16 mouse cellular contexts compared by ENCODE assay signal in genomic region chr10:36835836-36836516, GRCm38 (mm10).
"Had no signal": no experiment of that assay in that cellular context is flagged by ENCODE, and none has a peak within 500 bp of the region (broad histone marks: within the 10 kb centered on the region; RNA-seq: fewer than 3 reads in every experiment).

No protein-coding gene starts in this region.

- H3K4me3 ChIP-seq: intestine, embryonic 15.5 days; left cerebral cortex, adult 2 months; limb, embryonic 10.5 days; liver, embryonic 15.5 days; midbrain, embryonic 15.5 days; neural tube, embryonic 13.5 days; stomach, embryonic 15.5 days had no signal

- H3K4me1 ChIP-seq: intestine, embryonic 15.5 days; limb, embryonic 10.5 days; liver, embryonic 15.5 days; midbrain, embryonic 15.5 days; stomach, embryonic 15.5 days had no signal

- H3K4me2 ChIP-seq: intestine, embryonic 15.5 days; liver, embryonic 11.5 days; liver, embryonic 15.5 days; midbrain, embryonic 11.5 days; midbrain, embryonic 15.5 days; neural tube, embryonic 13.5 days; stomach, embryonic 15.5 days had no signal

- ATAC-seq: intestine, embryonic 15.5 days; lung, postnatal 0 days; midbrain, embryonic 15.5 days had no signal

- H3K36me3 ChIP-seq: intestine, embryonic 15.5 days; limb, embryonic 10.5 days; liver, embryonic 15.5 days; midbrain, embryonic 15.5 days; neural tube, embryonic 13.5 days; stomach, embryonic 15.5 days had no signal

- H3K9me3 ChIP-seq: intestine, embryonic 15.5 days; limb, embryonic 10.5 days; liver, embryonic 15.5 days; midbrain, embryonic 15.5 days; neural tube, embryonic 13.5 days; stomach, embryonic 15.5 days had no signal

- H3K27me3 ChIP-seq: intestine, embryonic 15.5 days; liver, embryonic 15.5 days; midbrain, embryonic 15.5 days; neural tube, embryonic 13.5 days; stomach, embryonic 15.5 days had no signal

- H3K27ac ChIP-seq: intestine, embryonic 15.5 days; left cerebral cortex, adult 2 months; limb, embryonic 10.5 days; liver, embryonic 15.5 days; midbrain, embryonic 15.5 days; neural tube, embryonic 13.5 days; stomach, embryonic 15.5 days had no signal

- H3K9ac ChIP-seq: intestine, embryonic 15.5 days; liver, embryonic 15.5 days; midbrain, embryonic 15.5 days; neural tube, embryonic 13.5 days; stomach, embryonic 15.5 days had no signal

- DNase-seq: lung, adult 2 months; lung, postnatal 4 days; retina, postnatal 1 day; right cerebral cortex, postnatal 4 days; thymus, adult 2 months; thymus, postnatal 25 days had no signal
